In the genomic region with DNA sequence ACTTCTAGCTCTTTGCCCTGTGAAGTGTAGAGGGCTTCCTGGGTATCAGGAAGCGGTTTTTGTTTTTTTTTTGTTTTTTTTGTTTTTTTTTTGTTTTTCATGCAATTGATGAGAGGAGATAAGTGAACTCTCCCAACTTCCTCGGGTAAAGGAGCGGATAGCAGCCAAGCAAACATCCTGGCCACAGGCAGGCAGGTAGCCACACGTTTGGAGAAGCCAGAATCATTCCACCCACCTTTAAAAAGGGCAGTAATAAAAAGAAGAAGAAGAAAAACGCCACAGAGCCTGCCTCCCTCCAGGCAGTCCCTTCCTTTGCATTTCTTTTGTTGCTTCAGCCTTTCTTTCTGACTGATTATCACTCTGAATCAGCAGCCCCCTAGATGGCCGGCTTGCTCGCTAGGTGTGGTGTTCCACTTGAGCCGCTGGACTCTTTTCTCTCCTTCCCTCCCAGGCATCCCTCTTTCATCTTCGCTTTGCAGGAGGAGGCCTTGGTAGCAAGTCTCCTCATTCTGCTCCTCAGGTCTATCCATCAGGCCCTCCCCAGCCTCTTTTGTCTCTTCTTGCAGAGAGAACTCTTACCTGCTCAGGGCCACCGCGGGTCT, we compare ENCODE assay signal across 13 mouse cellular contexts.
DNase-seq lines count a peak whose midpoint lies in the region; ATAC-seq and TF ChIP-seq lines count a peak whose summit lies in the region.
"Had no signal": no experiment of that assay in that cellular context is flagged by ENCODE, and none has a peak within 500 bp of the region (broad histone marks: within the 10 kb centered on the region; RNA-seq: fewer than 3 reads in every experiment).

No protein-coding gene starts in this region.

- no peak overlapping the region for H3K4me3 ChIP-seq in heart, embryonic 14.5 days (ENCODE audit: control insufficient read depth in 1 of 2, insufficient read depth in 1 of 2, low read depth in 1 of 2, low read length in 2 of 2)
- no peak overlapping the region for H3K4me3 ChIP-seq in forebrain, embryonic 13.5 days
- H3K4me3 ChIP-seq in limb, embryonic 14.5 days (replicated peaks; ENCODE audit: low read length), result no peak overlapping the region
- H3K4me3 ChIP-seq in stomach, postnatal 0 days (ENCODE audit: low read depth, low read length), result no peak overlapping the region
- H3K4me3 ChIP-seq: stomach, embryonic 15.5 days had no signal

- peaks cover 0 to 2% of the 10 kb centered on the region in 2 experiments; a peak in 1 of 4 replicates for H3K4me1 ChIP-seq in heart, embryonic 14.5 days (ENCODE audit: control insufficient read depth in 2 of 2, insufficient read depth in 2 of 2, low read length in 2 of 2)
- H3K4me1 ChIP-seq in forebrain, embryonic 13.5 days, result 0 out of 2 replicates have a peak, but pooled peaks cover 4% of the 10 kb centered on the region
- no peaks in the 10 kb centered on the region for H3K4me1 ChIP-seq in limb, embryonic 14.5 days (ENCODE audit: control insufficient read depth, insufficient read depth, low read length)
- no peaks in the 10 kb centered on the region for H3K4me1 ChIP-seq in stomach, postnatal 0 days (replicated peaks; ENCODE audit: control insufficient read depth, insufficient read depth)
- H3K4me1 ChIP-seq: stomach, embryonic 15.5 days had no signal

- no peak overlapping the region for H3K27ac ChIP-seq in heart, embryonic 14.5 days (replicated peaks in 1 of 2; ENCODE audit: control insufficient read depth in 1 of 2, insufficient read depth in 1 of 2, low read depth in 2 of 2, low read length in 2 of 2)
- no peak overlapping the region for H3K27ac ChIP-seq in forebrain, embryonic 13.5 days
- H3K27ac ChIP-seq in limb, embryonic 14.5 days (replicated peaks; ENCODE audit: low read depth, low read length), result no peak overlapping the region
- H3K27ac ChIP-seq in stomach, postnatal 0 days (replicated peaks), result no peak overlapping the region
- H3K27ac ChIP-seq: stomach, embryonic 15.5 days had no signal

- DNase-seq in heart, postnatal 14 days, result no peak
- peak; percentile 23 for DNase-seq in ZHBTc4 (ENCODE audit: low read depth, low spot score)
- DNase-seq in limb, embryonic 14.5 days (ENCODE audit: low spot score), result no peak
- DNase-seq in stomach, postnatal 0 days (ENCODE audit: low spot score), result no peak
- no peak for DNase-seq in cerebellum, postnatal 4 days (ENCODE audit: low spot score in 2 of 2)
- DNase-seq: left cerebral cortex, postnatal 4 days; right cerebral cortex, adult 18-20 months had no signal

- peak overlapping the region; percentile 3; the same call in 1 of the 2 replicates for H3K9ac ChIP-seq in heart, embryonic 14.5 days (ENCODE audit: low read length)
- H3K9ac ChIP-seq in forebrain, embryonic 13.5 days, result no peak overlapping the region
- H3K9ac ChIP-seq in limb, embryonic 14.5 days (ENCODE audit: low read depth, low read length, severe bottlenecking), result no peak overlapping the region
- no peak overlapping the region for H3K9ac ChIP-seq in stomach, postnatal 0 days (ENCODE audit: low read length)
- H3K9ac ChIP-seq: stomach, embryonic 15.5 days had no signal

- ATAC-seq in heart, embryonic 14.5 days (ENCODE audit: insufficient number of reproducible peaks, insufficient read depth, low FRiP score, low read depth), result no peak
- no peak for ATAC-seq in forebrain, embryonic 13.5 days
- no peak for ATAC-seq in limb, embryonic 14.5 days (ENCODE audit: low FRiP score, low read depth)
- ATAC-seq in monocyte, adult 5-6 weeks (replicated peaks; ENCODE audit: insufficient number of reproducible peaks, low FRiP score, low TSS enrichment, poor library complexity, severe bottlenecking), result no peak
- no peak for ATAC-seq in stomach, postnatal 0 days (ENCODE audit: low FRiP score, low TSS enrichment)
- ATAC-seq: activated CD4-positive, CD25-positive, alpha-beta regulatory T cell, adult 4 months had no signal

- WGBS in heart, embryonic 14.5 days, result 14% methylated on average over 11 of the region's 11 CpGs
- WGBS in forebrain, embryonic 13.5 days, result 11% methylated on average over 11 of the region's 11 CpGs
- WGBS in limb, embryonic 14.5 days, result 22% methylated on average over 11 of the region's 11 CpGs
- 33% methylated on average over 11 of the region's 11 CpGs for WGBS in stomach, postnatal 0 days

- TF ChIP-seq CTCF in stomach, postnatal 0 days (IDR thresholded peaks at IDR 0.05; ENCODE audit: low read depth), result no peak

- peak overlapping the region; percentile 46 for H3K4me2 ChIP-seq in heart, embryonic 14.5 days (ENCODE audit: low read length)
- H3K4me2 ChIP-seq in forebrain, embryonic 13.5 days, result peak overlapping the region; percentile 30
- 0 out of 2 replicates have a peak overlapping the region, but pooled peaks have one; percentile 1 for H3K4me2 ChIP-seq in limb, embryonic 14.5 days (replicated peaks; ENCODE audit: low read depth, low read length, severe bottlenecking)
- H3K4me2 ChIP-seq in stomach, postnatal 0 days (replicated peaks; ENCODE audit: low read depth), result no peak overlapping the region
- H3K4me2 ChIP-seq: stomach, embryonic 15.5 days had no signal

- H3K36me3 ChIP-seq in heart, embryonic 14.5 days (ENCODE audit: control insufficient read depth, insufficient read depth, low read length), result no peaks in the 10 kb centered on the region
- no peaks in the 10 kb centered on the region for H3K36me3 ChIP-seq in forebrain, embryonic 13.5 days (ENCODE audit: poor library complexity, severe bottlenecking)
- no peaks in the 10 kb centered on the region for H3K36me3 ChIP-seq in limb, embryonic 14.5 days (ENCODE audit: control insufficient read depth, insufficient read depth, low read length)
- H3K36me3 ChIP-seq in stomach, postnatal 0 days (ENCODE audit: control insufficient read depth, insufficient read depth, low read length), result no peaks in the 10 kb centered on the region
- H3K36me3 ChIP-seq: stomach, embryonic 15.5 days had no signal

- TF ChIP-seq POLR2A in limb, embryonic 14.5 days (IDR thresholded peaks at IDR 0.05; ENCODE audit: borderline replicate concordance, extremely low read depth, insufficient read depth, insufficient read length), result no peak

- intact Hi-C loops in heart, postnatal 14 days (cut with DNase I), result no loop called here

- 0 out of 2 replicates have a peak, but pooled peaks cover 6% of the 10 kb centered on the region for H3K9me3 ChIP-seq in heart, embryonic 14.5 days (ENCODE audit: control insufficient read depth, low read length)
- no peaks in the 10 kb centered on the region for H3K9me3 ChIP-seq in forebrain, embryonic 13.5 days (replicated peaks)
- no peaks in the 10 kb centered on the region for H3K9me3 ChIP-seq in limb, embryonic 14.5 days (ENCODE audit: control insufficient read depth, low read length)
- no peaks in the 10 kb centered on the region for H3K9me3 ChIP-seq in stomach, postnatal 0 days (ENCODE audit: control insufficient read depth, low read length)
- H3K9me3 ChIP-seq: stomach, embryonic 15.5 days had no signal

- no peak for TF ChIP-seq EP300 in stomach, postnatal 0 days (optimal IDR thresholded peaks at IDR 0.05)

- no peaks in the 10 kb centered on the region for H3K27me3 ChIP-seq in heart, embryonic 14.5 days (ENCODE audit: control insufficient read depth, insufficient read depth, low read length)
- 0 out of 2 replicates have a peak, but pooled peaks cover 3% of the 10 kb centered on the region for H3K27me3 ChIP-seq in forebrain, embryonic 13.5 days
- H3K27me3 ChIP-seq in limb, embryonic 14.5 days (ENCODE audit: control insufficient read depth, insufficient read depth, low read length), result no peaks in the 10 kb centered on the region
- H3K27me3 ChIP-seq in stomach, postnatal 0 days (ENCODE audit: control insufficient read depth, insufficient read depth, low read length), result no peaks in the 10 kb centered on the region
- H3K27me3 ChIP-seq: CH12.LX; stomach, embryonic 15.5 days had no signal
